Mouse (Mus musculus): Measurements from ENCODE around the gene Syt14.
A peak's percentile ranks its signal among the peaks of the same experiment; 100 is the strongest.

Gene Syt14

GRCm38 (mm10) chr1:192861305-192861960, 174.1 kb downstream of the Syt14 start:
- no peak for DNase-seq

- DNase-seq = no peak
Observed at GRCm38 (mm10) chr1:192860273-192860672, 175.3 kb downstream of the Syt14 start.

GRCm38 (mm10) chr1:192857582-192857981, 178.0 kb downstream of the Syt14 start:
- no peak for DNase-seq

- no peak for DNase-seq
Observed at GRCm38 (mm10) chr1:192856931-192857330, 178.6 kb downstream of the Syt14 start.

GRCm38 (mm10) chr1:192856411-192856810, 179.2 kb downstream of the Syt14 start:
- DNase-seq = peak in 1 of 2 experiments; percentile 17

- DNase-seq = peak in 1 of 2 experiments; percentile 16
Observed at GRCm38 (mm10) chr1:192855474-192856230, 179.9 kb downstream of the Syt14 start, which contains the start of gene Sertad4. TSS of gene Sertad4 (minus strand) at chr1:192855756.

- no peak for DNase-seq
Observed at GRCm38 (mm10) chr1:192854819-192855271, 180.7 kb downstream of the Syt14 start.

- no peak for DNase-seq
Observed at GRCm38 (mm10) chr1:192853988-192854818, 181.4 kb downstream of the Syt14 start.

GRCm38 (mm10) chr1:192853429-192853828, 182.1 kb downstream of the Syt14 start:
- DNase-seq = no peak

- DNase-seq = no peak
Observed at GRCm38 (mm10) chr1:192852047-192852446, 183.5 kb downstream of the Syt14 start.

GRCm38 (mm10) chr1:192851640-192852039, 183.9 kb downstream of the Syt14 start:
- no peak for DNase-seq

- no peak for DNase-seq
Observed at GRCm38 (mm10) chr1:192851126-192851525, 184.4 kb downstream of the Syt14 start.

- no peak for DNase-seq
Observed at GRCm38 (mm10) chr1:192849616-192850015, 186.0 kb downstream of the Syt14 start.

GRCm38 (mm10) chr1:192847254-192847653, 188.3 kb downstream of the Syt14 start:
- no peak for DNase-seq

All from spleen, adult 18-20 months (tissue).